Mouse (Mus musculus) kidney, adult 2 months (tissue): ENCODE measurements around the gene Gpx3.

Experiments
- CTCF ChIP-seq: fragments of 200-500 bp; conservative IDR thresholded peaks from 2 replicates; pipeline ENCODE4 v1.5.1; 2011; ENCODE audit warnings: low read depth, mild to moderate bottlenecking, control low read depth, low read length, moderate library complexity, mixed read lengths; ENCODE audit not compliant: insufficient read depth, insufficient read length
- POLR2A ChIP-seq: fragments of 200-500 bp; IDR thresholded peaks from one replicate; pipeline ENCODE4 v1.6.1; 2011; ENCODE audit warnings: low read depth, low read length, control low read depth

DNA sequence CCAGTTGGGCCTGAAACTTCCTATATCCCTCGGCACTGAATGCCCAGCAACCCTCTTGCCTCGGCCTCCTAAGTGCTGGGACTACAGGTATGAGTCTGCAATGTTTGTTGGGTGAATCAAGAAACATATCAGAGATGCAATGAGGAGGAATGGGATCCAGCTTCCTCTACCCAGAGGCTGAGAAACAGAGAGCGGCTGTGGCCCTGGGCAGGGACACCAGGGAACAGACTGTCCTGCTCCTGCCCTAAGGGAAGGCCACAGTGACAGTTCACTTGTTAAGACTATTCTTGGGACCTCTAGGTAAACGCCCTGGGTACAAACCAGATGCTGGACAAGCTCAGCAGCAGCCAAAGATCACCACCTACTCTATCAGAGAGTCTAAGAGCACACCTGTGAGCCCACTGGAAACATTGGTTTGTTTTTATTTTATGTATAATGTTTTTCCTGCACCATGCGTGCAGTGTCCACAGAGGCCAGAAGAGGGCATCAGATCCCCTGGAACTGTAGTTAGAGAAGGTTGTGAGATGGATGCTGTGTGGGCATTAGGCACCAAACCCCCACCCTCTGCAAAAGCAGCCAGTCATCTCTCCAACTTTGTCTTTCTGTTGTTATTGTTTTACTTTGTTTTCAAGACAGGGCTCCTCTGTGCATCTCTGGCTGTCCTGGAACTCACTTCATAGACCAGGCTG lies 29.3 kb downstream of the Gpx3 start:
- TF ChIP-seq CTCF (peak; percentile 76), POLR2A (no peak)
